Mouse (Mus musculus) kidney, postnatal 4 days (tissue): ENCODE results near the gene Ergic3.

Experiments used
- DNase-seq, 2 experiments: peaks; one replicate each; pipeline ENCODE4 v3.0.0; 2021; ENCODE audit warnings: mixed read lengths in 2 of 2

The Ergic3 gene

GRCm38 (mm10) chr2:156007888-156008532, at the start of gene Ergic3, which contains the start of gene 6430550D23Rik:
Gene Ergic3 (plus strand): TSS chr2:156008045.
Gene 6430550D23Rik (minus strand): TSS chr2:156007977.
- DNase-seq, result peak; percentile 98 to 99

GRCm38 (mm10) chr2:155959981-155960380, 47.9 kb upstream of the Ergic3 start:
- peak in 1 of 2 experiments; percentile 21 for DNase-seq

GRCm38 (mm10) chr2:155961862-155962261, 46.0 kb upstream of the Ergic3 start:
- DNase-seq, result no peak

GRCm38 (mm10) chr2:155962991-155963390, 44.9 kb upstream of the Ergic3 start:
- no peak for DNase-seq

- DNase-seq, result no peak
These were observed 34.5 kb upstream of the Ergic3 start for GRCm38 (mm10) chr2:155973348-155973747.

GRCm38 (mm10) chr2:155974087-155974731, 33.6 kb upstream of the Ergic3 start:
- DNase-seq, result no peak

- DNase-seq, result peak; percentile 37 to 58
These were observed 28.4 kb upstream of the Ergic3 start for GRCm38 (mm10) chr2:155979328-155979991.

GRCm38 (mm10) chr2:155985776-155986175, 22.1 kb upstream of the Ergic3 start:
- DNase-seq, result no peak

GRCm38 (mm10) chr2:155987131-155987530, 20.7 kb upstream of the Ergic3 start:
- no peak for DNase-seq

GRCm38 (mm10) chr2:155989085-155989484, 18.8 kb upstream of the Ergic3 start:
- no peak for DNase-seq

- no peak for DNase-seq
These were observed 16.7 kb upstream of the Ergic3 start for GRCm38 (mm10) chr2:155991151-155991550.

- peak; percentile 26 to 45 for DNase-seq
These were observed 16.0 kb upstream of the Ergic3 start for GRCm38 (mm10) chr2:155991863-155992321.

- DNase-seq, result peak; percentile 39 to 54
These were observed 2.5 kb upstream of the Ergic3 start for GRCm38 (mm10) chr2:156005393-156005792.

- no peak for DNase-seq
These were observed 10.3 kb downstream of the Ergic3 start for GRCm38 (mm10) chr2:156018106-156018505.

- DNase-seq, result no peak
These were observed 13.4 kb downstream of the Ergic3 start for GRCm38 (mm10) chr2:156021219-156021618.

- DNase-seq, result no peak
These were observed 13.9 kb downstream of the Ergic3 start for GRCm38 (mm10) chr2:156021765-156022164.

- no peak for DNase-seq
These were observed 17.6 kb downstream of the Ergic3 start for GRCm38 (mm10) chr2:156025482-156025881.

- DNase-seq, result no peak
These were observed 31.5 kb downstream of the Ergic3 start for GRCm38 (mm10) chr2:156039390-156039789.

- DNase-seq, result no peak
These were observed 35.1 kb downstream of the Ergic3 start for GRCm38 (mm10) chr2:156042903-156043302.

GRCm38 (mm10) chr2:156047929-156048328, 40.1 kb downstream of the Ergic3 start:
- DNase-seq, result peak; percentile 36 to 46

- no peak for DNase-seq
These were observed 45.0 kb downstream of the Ergic3 start, which contains the start of gene Fer1l4 for GRCm38 (mm10) chr2:156052816-156053215. Gene Fer1l4 (minus strand): TSS chr2:156052947.

- peak; percentile 86 to 91 for DNase-seq
These were observed 57.5 kb downstream of the Ergic3 start, which contains the start of gene Spag4 for GRCm38 (mm10) chr2:156065099-156066041. Gene Spag4 (plus strand): TSS chr2:156065175.
